Mouse (Mus musculus) urinary bladder, postnatal 36 days (tissue): ENCODE measurements around the gene Akap2.
A peak's percentile ranks its signal among the peaks of the same experiment; 100 is the strongest.

Experiments used
- DNase-seq, 2 experiments: peaks; one replicate each; pipeline ENCODE4 v3.0.0; 2022; ENCODE audit warnings: low spot score in 2 of 2, mixed read lengths in 1 of 2

Akap2 gene

GRCm38 (mm10) chr4:57794547-57794946 lies 77.1 kb downstream of the Akap2 start:
- no peak for DNase-seq

DNA sequence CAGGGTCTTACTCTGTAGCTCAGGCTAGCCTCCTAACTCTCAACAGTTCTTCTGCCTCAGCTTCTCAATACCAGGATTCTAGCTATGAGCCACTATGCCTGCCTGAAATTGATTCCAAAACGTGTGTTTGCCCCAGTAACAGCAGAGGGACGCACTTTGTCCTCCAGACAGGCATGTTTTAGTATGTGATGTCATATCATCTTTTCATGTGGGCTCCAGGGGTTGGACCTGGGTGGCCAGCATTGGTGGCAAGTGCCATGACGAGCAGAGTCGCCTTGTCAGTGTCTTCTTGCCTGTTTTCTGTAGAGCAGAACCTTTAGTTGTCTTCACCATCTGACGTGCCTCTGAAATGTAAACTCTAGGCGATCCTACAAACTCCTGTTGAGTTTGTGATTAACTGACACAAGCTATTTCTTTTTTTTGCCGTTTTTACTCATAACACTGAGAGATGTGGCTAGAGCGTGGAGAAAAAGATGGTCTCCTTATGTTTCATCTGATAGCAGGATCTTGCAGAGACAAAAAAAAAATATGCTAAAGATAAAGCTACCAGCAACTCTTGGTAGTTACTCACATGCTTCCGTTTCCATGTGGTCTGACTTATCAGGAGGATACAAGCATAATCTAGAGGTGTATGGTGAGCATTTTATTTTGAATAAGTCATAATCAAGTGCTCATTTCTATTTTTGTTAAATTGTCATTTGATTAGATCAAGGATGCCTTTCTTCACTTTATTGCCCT lies 80.3 kb downstream of the Akap2 start:
- no peak for DNase-seq

DNA sequence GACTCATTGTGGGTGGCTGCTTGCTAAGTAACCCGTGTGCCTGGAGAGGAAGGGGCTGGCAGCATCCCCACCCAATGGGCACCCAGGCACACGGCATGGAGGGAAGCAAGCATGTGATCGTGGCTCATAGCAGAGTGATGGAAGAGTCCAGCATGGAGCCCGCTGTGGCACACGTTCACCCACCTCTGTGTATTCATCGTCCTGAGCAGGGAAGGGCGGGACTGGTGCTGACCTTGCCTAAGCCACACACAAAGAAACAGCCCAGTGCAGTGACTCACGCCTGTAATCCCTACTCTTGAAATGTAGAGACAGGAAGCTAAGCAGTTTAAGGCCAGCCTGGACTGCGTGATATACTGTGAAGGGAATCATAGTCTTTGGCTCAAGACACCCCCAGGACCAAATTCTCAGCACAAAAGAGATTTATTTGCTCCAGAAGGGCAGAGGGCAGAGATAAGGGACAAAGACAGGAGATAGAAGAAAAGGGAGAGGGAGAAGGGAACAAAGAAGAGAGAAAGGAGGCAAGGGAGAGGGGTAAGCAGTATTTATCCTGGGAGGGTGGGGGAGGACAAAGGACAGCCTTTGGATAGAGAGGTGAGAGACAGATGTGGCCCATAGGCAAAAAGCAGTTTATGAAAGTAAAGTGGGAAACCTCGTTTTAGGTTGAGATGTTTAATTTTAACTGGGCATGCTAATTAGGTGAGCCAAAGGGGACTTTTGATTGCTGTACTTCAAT lies 81.0 kb downstream of the Akap2 start:
- peak; percentile 48 for DNase-seq

DNA sequence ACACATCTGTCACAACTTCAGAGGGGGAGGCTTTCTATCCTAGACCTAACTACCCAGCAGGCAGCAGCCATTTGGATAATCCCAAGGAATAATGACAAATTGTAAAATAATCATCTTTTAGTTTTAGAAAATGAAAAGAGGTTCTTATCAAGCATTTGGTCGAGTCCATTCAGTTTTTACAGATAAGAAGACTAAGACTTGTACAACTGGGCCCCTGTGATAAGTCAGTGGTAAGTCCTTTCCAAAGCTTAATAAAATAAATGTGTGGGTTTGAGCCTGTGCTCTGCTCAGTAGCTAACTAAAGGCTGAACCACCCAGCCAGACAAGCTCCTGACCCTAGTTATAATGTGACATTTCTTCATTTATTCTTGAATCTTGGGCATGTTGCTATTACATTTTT lies 81.8 kb downstream of the Akap2 start:
- DNase-seq: no peak

- DNase-seq: no peak
Observed at GRCm38 (mm10) chr4:57801239-57801638, 83.8 kb downstream of the Akap2 start.

- no peak for DNase-seq
Observed at GRCm38 (mm10) chr4:57801986-57802385, 84.5 kb downstream of the Akap2 start.

- DNase-seq: no peak
Observed at GRCm38 (mm10) chr4:57802411-57802810, 85.0 kb downstream of the Akap2 start.

DNA sequence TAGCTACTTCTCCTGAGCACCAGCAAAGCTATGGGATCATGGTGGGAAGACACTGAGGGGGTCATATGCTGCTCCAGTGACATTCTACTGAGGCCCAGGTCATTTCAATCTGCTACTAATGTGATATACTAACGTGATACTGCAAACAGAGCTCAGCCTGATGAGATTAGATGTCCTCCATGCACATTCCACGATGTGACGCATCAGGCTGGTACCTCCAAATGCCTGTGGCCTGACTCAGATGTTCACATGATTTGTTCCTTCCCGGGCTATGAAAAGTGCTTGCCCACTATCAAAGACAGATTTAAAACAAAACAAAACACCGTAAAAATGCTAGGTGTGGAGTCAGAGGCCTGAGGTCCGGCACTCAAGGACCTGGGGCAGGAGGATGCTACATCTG lies 87.4 kb downstream of the Akap2 start:
- no peak for DNase-seq

- no peak for DNase-seq
Observed at GRCm38 (mm10) chr4:57809449-57809848, 92.0 kb downstream of the Akap2 start.

GRCm38 (mm10) chr4:57812075-57812474 lies 94.6 kb downstream of the Akap2 start:
- no peak for DNase-seq

DNA sequence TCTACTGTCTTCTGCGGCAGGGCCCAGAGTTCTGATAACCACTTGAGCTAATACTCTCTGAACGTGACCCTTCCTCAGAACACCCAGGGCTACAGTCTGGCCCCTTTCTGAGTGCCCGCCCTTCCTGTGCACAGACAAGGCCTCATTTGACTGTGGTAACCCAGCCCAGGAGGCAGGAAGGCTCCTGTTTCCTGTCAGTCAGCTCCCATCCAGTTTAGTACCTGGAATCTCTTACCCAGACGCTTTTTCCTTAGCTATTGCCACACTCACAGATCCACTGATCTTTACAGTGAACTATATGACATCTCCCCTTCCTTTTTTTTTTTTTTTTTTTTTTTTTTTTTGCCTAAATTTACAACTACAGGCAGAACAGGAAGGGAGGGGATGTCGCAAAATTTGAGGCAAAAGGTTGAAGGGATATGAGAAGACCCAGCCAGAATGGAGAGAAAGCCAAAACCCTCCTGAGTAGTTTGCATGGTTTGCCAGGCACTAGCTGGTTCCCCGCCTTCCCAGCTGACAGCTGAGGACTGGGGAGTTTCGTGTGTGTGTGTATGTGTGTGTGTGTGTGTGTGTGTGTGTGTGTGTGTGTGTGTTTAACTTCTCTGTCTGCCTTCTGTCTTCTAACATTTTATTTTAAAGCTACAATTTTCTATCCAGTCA lies 95.6 kb downstream of the Akap2 start:
- peak in 1 of 2 experiments; percentile 33 for DNase-seq

- DNase-seq: no peak
Observed at GRCm38 (mm10) chr4:57813576-57813945, 96.1 kb downstream of the Akap2 start.

DNA sequence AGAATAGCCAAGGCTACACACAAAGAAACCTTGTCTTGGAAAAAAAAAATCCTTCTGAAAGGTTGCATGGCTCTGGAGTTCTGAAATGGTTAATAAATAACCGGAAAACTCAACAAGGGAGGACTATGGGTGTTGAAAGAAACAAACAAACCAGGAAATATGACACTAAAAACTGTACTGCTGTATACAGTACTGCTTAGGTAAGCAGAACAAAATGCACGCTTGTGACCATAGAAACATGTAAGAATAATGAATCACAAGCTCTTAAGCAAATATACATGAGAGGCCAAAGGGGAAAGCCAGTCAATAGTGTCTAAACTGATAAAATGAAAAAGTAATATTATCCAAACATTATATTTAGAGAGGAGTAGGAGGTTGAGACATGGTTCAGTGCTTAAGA lies 97.9 kb downstream of the Akap2 start:
- no peak for DNase-seq

- DNase-seq: no peak
Observed at GRCm38 (mm10) chr4:57816146-57816545, 98.7 kb downstream of the Akap2 start.

DNA sequence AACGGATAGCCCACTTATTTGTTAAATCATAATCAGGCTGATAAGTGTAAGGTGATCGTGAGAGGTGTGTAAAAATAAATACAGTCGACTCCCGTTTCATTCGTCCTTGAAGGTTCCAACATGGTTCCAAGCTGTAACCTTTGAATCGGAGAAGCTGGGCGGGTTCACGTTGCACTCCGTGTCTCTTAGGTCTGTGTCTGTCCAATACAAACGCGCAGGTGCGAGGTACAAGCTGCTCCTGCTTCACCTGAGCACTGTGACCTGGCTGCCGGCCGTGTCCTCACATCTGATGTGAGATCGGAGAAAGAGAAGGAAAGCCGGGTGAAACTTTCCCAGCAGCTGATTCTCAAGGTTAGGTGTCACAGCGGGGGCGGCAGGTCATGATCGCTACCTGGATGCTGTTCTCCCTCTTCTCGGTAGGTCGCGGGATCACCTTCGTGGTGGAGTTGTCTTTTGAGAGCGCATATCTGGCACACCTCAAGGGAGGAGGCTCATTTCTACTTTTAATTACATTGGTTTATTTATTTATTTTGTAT lies 103.5 kb downstream of the Akap2 start:
- DNase-seq: no peak

DNA sequence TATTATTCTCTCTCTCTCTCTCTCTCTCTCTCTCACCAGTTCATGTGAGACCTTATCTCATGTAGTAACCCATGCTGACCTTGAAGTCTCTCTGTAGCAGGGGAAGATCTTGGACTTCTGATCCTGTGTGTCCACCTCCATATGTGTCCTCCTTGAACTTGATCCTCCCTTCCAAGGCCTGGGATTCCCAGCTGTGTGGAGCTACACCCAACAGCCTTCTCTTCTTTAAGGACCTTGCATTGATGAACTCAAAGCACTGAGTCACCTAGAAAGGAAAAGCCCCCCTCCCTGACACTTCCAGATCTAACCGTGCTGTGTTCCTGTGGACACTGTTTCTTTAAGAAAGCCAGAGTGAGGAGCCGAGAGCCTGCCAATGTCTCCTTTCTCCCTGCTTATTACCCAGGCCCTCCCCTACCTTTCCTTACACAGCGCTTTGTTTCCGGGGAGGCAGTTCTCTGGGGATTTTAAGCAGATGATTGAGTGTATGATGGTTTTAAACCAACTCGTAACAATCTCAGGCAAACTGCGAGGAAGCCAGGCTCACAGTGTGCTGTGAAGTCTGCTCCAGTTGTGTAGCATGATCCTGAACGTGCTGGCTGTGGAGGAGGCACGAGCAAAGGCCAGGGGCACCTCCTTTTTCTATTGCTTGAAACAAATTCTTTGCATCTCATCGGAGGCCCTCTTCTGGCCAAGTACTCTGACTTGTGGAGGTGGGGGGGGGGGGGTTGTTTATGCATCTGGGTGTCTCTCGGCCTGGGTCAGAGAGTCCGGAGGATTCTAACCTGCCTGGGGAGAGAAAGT lies 104.3 kb downstream of the Akap2 start:
- DNase-seq: no peak

DNA sequence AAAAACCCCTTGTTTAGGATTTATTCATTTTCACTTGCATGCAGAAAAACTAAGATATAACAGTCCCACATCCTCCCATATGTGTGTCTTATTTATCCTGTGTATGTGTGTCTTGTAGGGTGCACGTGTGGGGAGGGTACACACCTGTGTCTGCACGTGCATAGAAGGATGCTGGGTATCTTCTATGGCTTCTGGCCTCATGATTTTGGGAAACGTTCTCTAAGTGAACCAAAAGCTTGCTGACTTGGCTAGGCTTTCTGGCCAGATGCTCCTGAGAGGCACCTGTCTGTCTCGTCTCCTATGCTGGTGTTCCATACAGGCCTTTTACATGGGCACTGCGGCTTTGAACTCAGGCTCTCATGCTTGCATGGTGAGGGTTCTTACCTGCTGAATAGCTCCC lies 105.2 kb downstream of the Akap2 start:
- DNase-seq: no peak

DNA sequence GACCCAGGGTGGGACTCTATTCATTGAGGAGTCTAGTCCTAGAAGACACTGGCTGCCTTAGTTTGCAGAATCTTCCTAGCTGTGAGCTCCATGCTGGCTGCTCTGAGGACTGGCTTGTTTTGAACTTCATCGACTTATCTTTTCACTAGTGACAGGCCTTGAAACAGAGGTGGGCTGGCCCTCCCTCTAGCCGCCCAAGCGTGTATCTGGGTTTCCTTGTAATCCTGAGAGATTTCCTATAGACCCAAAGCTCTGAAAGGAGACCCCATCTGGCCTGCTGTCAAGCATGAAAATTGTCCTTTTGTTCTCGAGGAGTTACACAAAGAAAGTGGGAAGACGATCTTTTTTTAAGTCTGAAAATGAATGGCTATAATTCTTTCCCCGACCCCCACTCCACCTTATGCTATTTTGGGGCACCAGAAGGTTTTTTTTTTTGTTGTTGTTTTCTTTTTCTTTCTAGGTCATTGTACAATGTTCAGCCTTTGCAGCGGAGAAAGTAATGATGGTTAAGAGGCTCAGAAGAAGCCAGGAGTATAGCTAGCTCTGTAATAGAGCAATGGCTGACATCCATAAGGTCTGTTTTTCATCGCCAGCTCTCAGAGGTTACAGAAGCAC lies 107.3 kb downstream of the Akap2 start:
- DNase-seq: no peak

DNA sequence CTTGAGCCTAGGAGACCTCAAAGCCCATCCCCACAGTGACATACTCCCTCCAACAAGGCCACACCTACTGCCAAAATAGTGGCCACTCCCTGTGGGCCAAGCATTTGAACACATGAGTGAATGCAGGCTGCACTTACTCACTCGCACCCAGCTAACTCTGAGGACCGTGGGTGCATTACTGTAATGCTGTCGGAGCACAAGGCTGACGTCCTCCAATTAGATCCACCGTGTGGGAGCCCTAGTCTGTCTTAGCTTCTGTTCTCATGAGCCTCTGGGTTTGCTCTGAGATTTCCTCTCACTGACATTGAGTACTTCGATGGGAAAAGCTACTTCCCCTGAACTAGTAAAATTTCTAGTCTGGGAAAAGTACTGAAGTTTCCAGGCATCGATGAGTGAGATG lies 108.8 kb downstream of the Akap2 start:
- no peak for DNase-seq

DNA sequence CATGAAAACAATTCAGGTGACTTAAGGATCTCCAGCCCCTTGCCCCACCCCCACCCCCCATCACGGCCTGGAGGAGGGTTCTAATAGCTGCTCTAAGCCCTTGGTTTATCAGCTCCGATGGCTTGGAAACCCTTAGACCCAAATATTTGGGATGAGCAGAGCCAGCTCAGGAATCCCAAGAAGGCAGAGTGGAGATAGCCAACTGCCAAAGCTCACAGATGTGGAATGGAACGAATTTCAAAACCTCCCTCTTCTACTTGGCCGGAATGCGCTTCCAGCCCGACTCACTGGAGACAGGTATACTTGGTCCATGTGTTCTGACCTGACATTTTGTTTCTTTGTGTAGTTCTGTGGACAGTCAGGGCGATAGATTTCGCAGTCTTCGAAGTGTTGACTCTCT lies 111.7 kb downstream of the Akap2 start:
- no peak for DNase-seq

GRCm38 (mm10) chr4:57829740-57830139 lies 112.3 kb downstream of the Akap2 start:
- DNase-seq: no peak
